Mouse (Mus musculus) neural tube, embryonic 12.5 days (tissue): ENCODE measurements at regions not wholly inside any gene's neighbourhood (a gene's known extent, or its start where the extent isn't known, plus 50 kb on each side); places are given as distances from the start of the nearest gene placed in this dataset.

ENCODE experiments used
- ATAC-seq: fragments of 200-750 bp; cut with Nextera tagmentation; 2 replicates; pipeline ENCODE4 v1.8.0; 2017; ENCODE audit warnings: low read depth, mild to moderate bottlenecking, moderate TSS enrichment, moderate library complexity; ENCODE audit not compliant: low FRiP score
- H3K27ac ChIP-seq: fragments of 300-500 bp; sonication (generic); 2 replicates; pipeline ENCODE4 v1.5.1; 2016
- H3K27me3 ChIP-seq: fragments of 300-500 bp; sonication (generic); replicated peaks from 2 replicates; pipeline ENCODE4 v1.6.1; 2016; ENCODE audit warnings: mild to moderate bottlenecking
- H3K36me3 ChIP-seq: fragments of 300-500 bp; sonication (generic); 2 replicates; pipeline ENCODE4 v1.6.1; 2016; ENCODE audit warnings: mild to moderate bottlenecking
- H3K4me1 ChIP-seq: fragments of 300-500 bp; sonication (generic); 2 replicates; pipeline ENCODE4 v1.6.1; 2016
- H3K4me2 ChIP-seq: fragments of 300-500 bp; sonication (generic); replicated peaks from 2 replicates; pipeline ENCODE4 v1.6.1; 2016; ENCODE audit warnings: mild to moderate bottlenecking
- H3K4me3 ChIP-seq: fragments of 300-500 bp; sonication (generic); 2 replicates; pipeline ENCODE4 v1.5.1; 2016
- H3K9ac ChIP-seq: fragments of 300-500 bp; sonication (generic); 2 replicates; pipeline ENCODE4 v1.6.1; 2016; ENCODE audit warnings: mild to moderate bottlenecking
- H3K9me3 ChIP-seq: fragments of 300-500 bp; sonication (generic); 2 replicates; pipeline ENCODE4 v1.6.1; 2016; ENCODE audit warnings: mild to moderate bottlenecking
- WGBS: fragments of 180-500 bp; shearing (Covaris S2); methylation state at CpG from one replicate; pipeline ENCODE4 v1.1.7; 2016; 5-methylcytosine and 5-hydroxymethylcytosine counted together

DNA sequence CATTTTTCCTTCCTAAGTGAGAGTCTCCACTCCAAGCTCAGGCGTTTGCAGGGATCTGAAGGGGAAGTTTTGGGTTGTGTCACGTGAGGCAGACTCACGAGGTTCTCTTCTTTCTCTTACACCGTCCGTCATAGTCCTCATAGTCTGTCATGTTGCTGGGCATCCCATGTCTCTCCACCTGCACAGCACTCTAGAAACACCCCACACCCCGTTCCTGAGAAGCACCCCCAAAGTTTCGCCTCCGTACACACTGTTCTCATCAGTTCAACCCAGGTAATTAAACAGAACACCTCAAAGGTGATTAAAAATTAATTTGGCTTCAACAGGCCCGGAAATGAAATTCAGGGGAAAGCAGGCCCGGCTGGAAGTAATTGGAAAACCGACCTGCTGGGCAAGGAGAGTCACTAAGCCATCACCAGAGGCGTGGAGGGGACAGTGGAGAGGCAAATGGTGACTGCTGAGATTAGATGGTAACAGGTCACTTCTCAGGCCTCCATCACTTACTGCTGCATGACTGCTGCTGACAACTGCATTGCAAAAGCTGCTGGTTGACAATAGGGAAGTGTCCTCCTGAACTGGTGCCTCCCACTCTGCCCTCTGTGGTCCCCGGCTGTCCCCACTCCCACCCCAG, 63.1 kb upstream of the Smndc1 start:
- Histone ChIP-seq H3K27me3 (peaks cover 3% of the 10 kb centered on the region; the same call in 1 of the 2 replicates), H3K36me3 (no peaks in the 10 kb centered on the region), H3K4me2 (no peak overlapping the region), H3K9ac (no peak overlapping the region), H3K4me1 (peaks cover 3% of the 10 kb centered on the region; the same call in 1 of the 2 replicates), H3K27ac (no peak overlapping the region), H3K4me3 (no peak overlapping the region), H3K9me3 (no peaks in the 10 kb centered on the region)
- WGBS: 71% methylated on average over 13 of the region's 13 CpGs
- ATAC-seq: no peak

DNA sequence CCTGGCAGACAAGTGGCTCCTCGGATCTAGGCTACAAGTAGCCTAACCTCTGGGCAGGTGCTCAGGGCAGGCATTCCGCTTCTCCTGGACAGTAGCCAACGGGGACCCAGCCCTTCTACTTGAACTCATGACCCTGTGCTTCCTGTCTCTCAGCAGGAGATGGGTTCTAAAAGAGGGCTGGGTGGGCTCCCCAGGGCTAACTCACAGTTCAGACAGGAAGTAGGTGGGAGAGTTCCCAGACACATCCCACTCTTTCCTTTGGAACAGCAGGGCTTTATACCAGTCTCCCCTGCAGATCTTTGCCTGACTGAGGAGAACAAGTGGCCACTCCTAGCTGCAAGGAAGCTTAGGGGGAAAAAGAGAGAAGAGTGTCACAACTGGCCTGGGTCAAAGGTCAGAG, 62.0 kb upstream of the Smndc1 start:
- WGBS: 61% methylated on average over 3 of the region's 3 CpGs
- H3K27me3 ChIP-seq: 0 out of 2 replicates have a peak, but pooled peaks cover 4% of the 10 kb centered on the region
- H3K36me3 ChIP-seq: no peaks in the 10 kb centered on the region
- no peak overlapping the region for H3K9ac ChIP-seq
- peaks cover 3% of the 10 kb centered on the region; the same call in 1 of the 2 replicates for H3K4me1 ChIP-seq
- no peak overlapping the region for H3K4me3 ChIP-seq
- ATAC-seq: no peak
- H3K4me2 ChIP-seq: no peak overlapping the region
- H3K27ac ChIP-seq: no peak overlapping the region
- H3K9me3 ChIP-seq: no peaks in the 10 kb centered on the region

DNA sequence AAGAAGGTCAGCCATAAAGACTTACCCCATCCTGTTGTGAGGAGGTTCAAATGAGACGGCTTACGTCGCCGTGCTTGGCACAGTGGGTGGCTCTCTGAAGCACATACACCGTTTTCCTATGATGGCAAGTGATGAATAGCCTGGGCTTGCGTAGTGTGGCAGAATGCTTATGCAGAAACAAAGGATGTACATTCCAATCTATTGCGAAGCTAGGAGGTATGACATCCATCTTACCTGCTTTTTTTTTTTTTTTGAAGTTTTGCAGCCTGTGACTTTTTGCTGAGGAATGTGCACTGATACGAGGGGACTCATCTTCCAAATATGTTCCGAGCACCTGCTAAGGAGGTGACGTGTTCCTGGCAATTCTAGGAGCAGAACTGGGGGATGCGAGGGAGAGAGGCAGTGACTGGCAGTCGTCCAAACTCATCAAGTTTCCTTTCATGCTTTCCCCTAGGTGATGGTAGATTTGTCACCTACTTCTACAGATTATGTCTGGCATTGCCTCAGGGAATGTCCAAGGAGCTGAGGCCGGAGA, 61.1 kb upstream of the Smndc1 start:
- Histone ChIP-seq H3K4me3 (no peak overlapping the region), H3K9me3 (no peaks in the 10 kb centered on the region), H3K27ac (no peak overlapping the region), H3K4me1 (peaks cover 8% of the 10 kb centered on the region; the same call in 1 of the 2 replicates), H3K27me3 (0 out of 2 replicates have a peak, but pooled peaks cover 5% of the 10 kb centered on the region), H3K4me2 (no peak overlapping the region), H3K36me3 (no peaks in the 10 kb centered on the region), H3K9ac (no peak overlapping the region)
- 59% methylated on average over 13 of the region's 13 CpGs for WGBS
- ATAC-seq: no peak

DNA sequence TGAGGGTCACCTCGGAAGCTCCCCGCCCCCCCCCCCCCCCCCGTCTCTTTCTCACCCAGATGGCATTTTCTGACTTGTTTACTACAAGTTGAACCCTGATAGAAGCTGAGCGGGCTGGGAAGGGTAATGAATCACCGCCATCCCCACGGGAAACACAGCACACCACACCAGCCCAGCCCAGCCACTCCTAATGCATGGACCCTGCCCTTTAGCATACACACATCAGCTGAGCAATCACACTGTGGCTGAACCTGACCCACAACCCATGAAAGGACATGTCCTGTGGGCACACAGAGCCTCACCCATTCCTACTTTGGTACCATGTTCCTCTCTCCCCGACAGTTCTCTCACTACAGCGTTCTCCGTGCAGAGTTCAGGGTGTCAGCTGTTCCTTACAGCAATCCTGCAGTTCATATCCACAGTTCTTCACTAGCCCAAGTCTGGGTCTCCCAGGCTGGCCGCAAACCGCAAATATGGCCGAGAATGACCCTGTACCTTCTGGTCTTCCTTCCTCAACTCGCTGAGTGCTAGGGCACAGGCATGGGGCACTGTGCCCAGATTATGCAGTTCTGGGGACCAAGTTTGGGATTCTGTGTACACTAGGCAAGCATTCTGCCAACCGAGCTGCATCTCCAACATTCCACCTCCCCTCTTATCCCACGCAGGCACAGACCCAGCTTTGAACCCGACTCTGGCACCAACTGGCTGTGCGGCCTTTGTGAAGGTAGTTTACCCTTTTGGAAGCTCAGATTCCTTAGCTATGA, 60.4 kb upstream of the Smndc1 start:
- Histone ChIP-seq H3K4me1 (peaks cover 8% of the 10 kb centered on the region; the same call in 1 of the 2 replicates), H3K27me3 (0 out of 2 replicates have a peak, but pooled peaks cover 5% of the 10 kb centered on the region), H3K4me3 (no peak overlapping the region), H3K27ac (no peak overlapping the region), H3K9me3 (no peaks in the 10 kb centered on the region), H3K9ac (no peak overlapping the region), H3K4me2 (no peak overlapping the region), H3K36me3 (no peaks in the 10 kb centered on the region)
- 74% methylated on average over 17 of the region's 17 CpGs for WGBS
- no peak for ATAC-seq

DNA sequence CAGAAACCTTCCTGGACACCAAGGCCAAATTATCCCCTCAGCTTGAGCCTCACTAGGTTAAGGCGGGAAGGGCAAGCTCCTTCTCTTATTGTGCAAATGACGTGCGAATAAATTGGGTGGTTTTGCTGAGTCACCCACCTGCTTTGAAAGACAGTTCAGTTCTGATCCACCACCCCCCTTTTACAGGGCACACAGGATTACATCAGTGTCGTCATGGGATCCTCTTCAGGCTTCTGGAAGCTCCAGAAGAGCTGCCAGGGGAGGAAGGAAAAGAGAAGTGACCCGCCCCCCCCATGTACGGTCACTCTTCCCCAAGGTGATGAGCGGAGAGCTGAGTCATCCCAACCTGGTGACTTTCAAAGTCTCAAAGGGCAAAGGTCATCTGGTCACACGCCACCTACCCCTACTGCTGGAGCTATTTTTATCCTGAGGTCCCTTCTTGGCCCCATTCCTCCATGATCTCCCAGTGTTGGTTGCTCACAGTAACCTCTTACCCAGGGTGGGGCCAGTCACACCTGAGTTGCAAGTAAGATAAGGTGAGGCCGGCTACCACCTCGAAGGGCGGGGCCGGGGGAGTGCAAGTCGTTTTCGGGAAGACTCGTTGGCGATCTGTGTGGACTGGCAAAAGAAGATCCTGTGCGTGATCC, 58.9 kb upstream of the Smndc1 start:
- no peaks in the 10 kb centered on the region for H3K9me3 ChIP-seq
- no peak overlapping the region for H3K4me2 ChIP-seq
- WGBS: 85% methylated on average over 17 of the region's 17 CpGs
- H3K36me3 ChIP-seq: no peaks in the 10 kb centered on the region
- H3K27me3 ChIP-seq: peaks cover 10% of the 10 kb centered on the region; the same call in 1 of the 2 replicates
- no peak overlapping the region for H3K27ac ChIP-seq
- ATAC-seq: no peak
- H3K4me1 ChIP-seq: peaks cover 22% of the 10 kb centered on the region
- no peak overlapping the region for H3K4me3 ChIP-seq
- H3K9ac ChIP-seq: no peak overlapping the region

DNA sequence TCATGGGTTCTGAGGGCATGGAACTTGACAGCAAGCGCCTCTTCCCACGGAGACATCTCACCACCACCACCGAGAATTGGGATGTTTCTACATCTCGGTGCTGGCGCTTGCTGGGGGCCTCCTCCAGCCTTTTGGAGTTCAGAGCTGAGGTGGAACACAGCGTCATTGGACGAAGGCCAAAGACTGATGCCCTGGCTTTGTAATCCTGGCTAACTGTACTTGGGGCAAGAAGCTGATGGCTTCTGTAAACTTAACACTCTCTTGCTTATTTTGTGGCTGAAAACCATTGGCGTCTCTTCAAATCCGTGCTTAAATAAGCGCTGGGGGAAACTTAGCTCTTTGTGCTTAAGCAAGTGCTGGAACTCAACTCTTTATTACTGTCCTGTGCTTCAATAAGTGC, 57.8 kb upstream of the Smndc1 start:
- 78% methylated on average over 10 of the region's 10 CpGs for WGBS
- no peak overlapping the region for H3K27ac ChIP-seq
- peaks cover 10% of the 10 kb centered on the region; the same call in 1 of the 2 replicates for H3K27me3 ChIP-seq
- no peak overlapping the region for H3K9ac ChIP-seq
- no peak for ATAC-seq
- no peaks in the 10 kb centered on the region for H3K36me3 ChIP-seq
- no peak overlapping the region for H3K4me2 ChIP-seq
- H3K4me1 ChIP-seq: peaks cover 26% of the 10 kb centered on the region
- no peak overlapping the region for H3K4me3 ChIP-seq
- H3K9me3 ChIP-seq: no peaks in the 10 kb centered on the region

DNA sequence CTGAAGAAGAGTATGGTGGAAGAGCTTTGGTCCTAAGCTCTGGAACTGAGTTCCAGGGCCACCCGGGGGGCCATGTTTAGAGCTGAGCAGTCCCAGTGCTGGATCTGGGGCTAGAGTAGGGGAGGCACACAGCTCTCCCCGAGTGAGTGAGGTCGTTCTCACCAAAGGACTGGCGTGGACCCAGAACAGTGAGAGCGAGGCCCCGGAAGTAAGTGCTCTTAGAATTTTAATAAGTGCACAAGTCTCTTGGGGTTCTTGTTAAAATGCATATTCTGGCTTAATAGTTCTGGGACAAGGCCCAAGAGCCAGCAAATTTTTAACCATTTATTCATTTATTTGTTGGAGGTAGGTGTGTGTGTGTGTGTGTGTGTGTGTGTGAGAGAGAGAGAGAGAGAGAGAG, 57.4 kb upstream of the Smndc1 start:
- H3K4me2 ChIP-seq: no peak overlapping the region
- WGBS: 58% methylated on average over 6 of the region's 6 CpGs
- H3K9ac ChIP-seq: no peak overlapping the region
- no peak overlapping the region for H3K27ac ChIP-seq
- no peaks in the 10 kb centered on the region for H3K9me3 ChIP-seq
- peaks cover 31% of the 10 kb centered on the region for H3K4me1 ChIP-seq
- peaks cover 10% of the 10 kb centered on the region; the same call in 1 of the 2 replicates for H3K27me3 ChIP-seq
- H3K36me3 ChIP-seq: no peaks in the 10 kb centered on the region
- no peak for ATAC-seq
- no peak overlapping the region for H3K4me3 ChIP-seq

DNA sequence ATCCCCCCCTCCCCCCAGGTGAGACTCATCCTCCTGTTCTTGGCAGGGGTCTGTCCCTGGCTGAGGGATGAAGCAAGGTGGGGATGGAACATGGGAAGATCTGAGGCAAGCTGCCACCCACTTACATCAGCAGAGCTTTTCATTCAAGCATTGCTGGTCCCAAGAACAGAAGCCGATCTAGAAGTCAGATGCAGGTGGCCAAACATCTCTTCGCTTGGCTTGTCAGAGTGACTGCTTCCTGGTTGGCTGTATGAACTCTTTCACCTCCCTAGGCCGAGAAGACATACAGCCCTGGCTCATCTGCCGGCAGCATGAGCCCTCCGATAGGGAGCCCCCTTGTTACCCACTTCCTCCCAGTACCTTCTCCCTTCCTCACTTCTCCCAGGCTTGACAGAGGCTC, 55.8 kb upstream of the Smndc1 start:
- Histone ChIP-seq H3K27me3 (peaks cover 10% of the 10 kb centered on the region; the same call in 1 of the 2 replicates), H3K4me3 (no peak overlapping the region), H3K36me3 (no peaks in the 10 kb centered on the region), H3K4me2 (no peak overlapping the region), H3K9ac (no peak overlapping the region), H3K4me1 (peaks cover 28% of the 10 kb centered on the region), H3K9me3 (no peaks in the 10 kb centered on the region), H3K27ac (no peak overlapping the region)
- WGBS: 60% methylated on average over 5 of the region's 5 CpGs
- no peak for ATAC-seq

DNA sequence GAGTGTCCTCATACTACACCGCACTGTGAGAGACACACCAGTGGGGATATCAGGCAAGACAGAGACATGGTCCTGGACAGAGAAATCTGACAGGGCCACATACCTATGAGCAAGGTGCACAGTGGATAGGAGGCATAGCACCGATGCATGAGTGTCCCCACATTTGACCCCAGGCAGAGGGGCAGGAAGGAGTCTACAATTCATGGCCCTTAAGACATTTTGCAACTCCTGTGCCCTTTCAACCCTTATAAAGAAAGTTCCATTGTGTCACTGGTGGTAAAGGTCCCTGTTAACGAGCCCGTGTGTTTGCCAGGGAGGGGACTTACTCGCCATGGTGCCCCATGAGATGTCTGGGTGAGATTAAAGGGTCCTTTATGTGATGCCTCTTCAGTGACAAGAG, 54.3 kb upstream of the Smndc1 start:
- H3K27me3 ChIP-seq: peaks cover 10% of the 10 kb centered on the region; the same call in 1 of the 2 replicates
- H3K36me3 ChIP-seq: no peaks in the 10 kb centered on the region
- no peak overlapping the region for H3K9ac ChIP-seq
- no peaks in the 10 kb centered on the region for H3K9me3 ChIP-seq
- no peak overlapping the region for H3K4me3 ChIP-seq
- no peak overlapping the region for H3K4me2 ChIP-seq
- H3K4me1 ChIP-seq: peaks cover 38% of the 10 kb centered on the region
- WGBS: 18% methylated on average over 5 of the region's 5 CpGs
- no peak overlapping the region for H3K27ac ChIP-seq
- ATAC-seq: no peak

DNA sequence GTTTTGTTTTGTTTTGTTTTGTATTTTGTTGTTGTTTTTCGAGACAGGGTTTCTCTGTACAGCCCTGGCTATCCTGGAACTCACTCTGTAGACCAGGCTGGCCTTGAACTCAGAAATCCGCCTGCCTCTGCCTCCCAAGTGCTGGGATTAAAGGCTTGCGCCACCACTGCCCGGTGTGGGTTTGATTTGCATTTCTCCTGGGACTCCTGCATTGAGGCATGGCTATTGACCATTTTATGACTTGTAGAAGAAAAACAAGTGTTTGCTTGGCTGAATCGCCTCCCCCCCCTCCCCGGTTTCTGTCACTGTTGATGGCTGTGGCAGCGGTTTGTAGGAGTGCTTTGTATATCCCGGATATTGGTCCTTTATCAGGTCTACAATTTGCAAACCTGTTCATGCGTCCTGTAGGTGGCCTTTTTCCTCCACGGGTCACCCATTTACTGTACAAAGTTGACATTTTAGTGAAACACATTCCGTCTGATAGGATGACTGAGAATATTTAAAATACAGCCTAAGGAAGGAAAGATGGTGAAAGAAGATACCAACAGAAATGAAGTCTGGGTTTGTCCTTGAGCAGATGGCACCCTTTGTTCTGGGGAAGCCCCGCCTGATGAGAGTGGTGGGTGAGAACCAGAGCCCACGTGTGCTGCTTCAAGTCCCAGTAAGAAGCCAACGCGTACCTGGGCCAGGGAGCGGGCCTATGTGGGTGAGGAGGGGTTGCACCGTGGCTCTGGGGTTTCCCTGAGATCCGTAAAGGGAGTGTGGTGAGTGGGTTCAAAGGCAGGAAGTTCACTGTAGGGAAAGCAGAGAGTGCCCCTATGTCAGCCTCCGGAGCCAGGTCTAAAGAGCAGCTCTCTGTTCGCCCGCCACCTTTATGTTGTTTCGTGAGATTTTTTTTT, 52.6 kb upstream of the Smndc1 start:
- Histone ChIP-seq H3K4me2 (no peak overlapping the region), H3K9ac (no peak overlapping the region), H3K4me3 (no peak overlapping the region), H3K27me3 (peaks cover 10% of the 10 kb centered on the region; the same call in 1 of the 2 replicates), H3K4me1 (peaks cover 38% of the 10 kb centered on the region), H3K36me3 (no peaks in the 10 kb centered on the region), H3K9me3 (no peaks in the 10 kb centered on the region), H3K27ac (no peak overlapping the region)
- 71% methylated on average over 22 of the region's 22 CpGs for WGBS
- no peak for ATAC-seq

DNA sequence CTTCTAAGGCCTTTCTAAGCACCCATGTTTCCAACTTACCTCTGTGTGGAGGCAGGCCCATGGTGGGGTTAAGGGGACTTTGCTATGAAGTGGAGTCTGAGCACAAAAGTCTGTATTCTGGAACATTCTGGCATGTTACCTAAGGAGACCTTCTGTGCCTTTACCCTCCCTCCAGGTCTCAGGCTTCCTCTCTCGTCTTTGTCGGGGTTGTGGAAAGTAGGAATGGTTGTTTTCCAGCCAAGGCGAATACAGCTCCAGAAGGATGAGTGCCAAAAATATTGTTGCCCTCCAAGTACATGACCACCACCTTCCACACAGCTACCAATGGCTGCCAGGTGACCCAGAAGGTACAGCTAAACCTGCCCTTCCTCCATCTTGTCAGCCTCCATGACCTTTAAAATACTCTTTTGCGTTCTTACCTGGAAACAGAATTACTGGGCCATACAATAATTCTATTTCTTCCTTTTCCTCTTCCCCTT, 51.8 kb upstream of the Smndc1 start:
- ATAC-seq: no peak
- Histone ChIP-seq H3K9me3 (no peaks in the 10 kb centered on the region), H3K36me3 (no peaks in the 10 kb centered on the region), H3K4me2 (no peak overlapping the region), H3K27ac (no peak overlapping the region), H3K27me3 (peaks cover 4% of the 10 kb centered on the region; the same call in 1 of the 2 replicates), H3K9ac (no peak overlapping the region), H3K4me3 (no peak overlapping the region), H3K4me1 (peaks cover 38% of the 10 kb centered on the region)
- WGBS: 97% methylated on average over 4 of the region's 4 CpGs
